9 mouse cellular contexts compared by ENCODE assay signal in genomic region chr2:31458989-31459936, GRCm38 (mm10). TPM values are rescaled to one million over a fixed set of nuclear protein-coding genes. Genes with fewer than 3 reads are reported as not detected.
A peak's percentile ranks its signal among the peaks of the same experiment; 100 is the strongest.
DNase-seq lines count a peak whose midpoint lies in the region; ATAC-seq and TF ChIP-seq lines count a peak whose summit lies in the region.
"Had no signal": no experiment of that assay in that cellular context is flagged by ENCODE, and none has a peak within 500 bp of the region (broad histone marks: within the 10 kb centered on the region; RNA-seq: fewer than 3 reads in every experiment).

No protein-coding gene starts in this region.

- 0 out of 2 replicates have a peak, but pooled peaks have one; percentile 16 for ATAC-seq in kidney, embryonic 14.5 days (ENCODE audit: low FRiP score, low TSS enrichment)
- peak; percentile 85 for ATAC-seq in intestine, embryonic 15.5 days
- ATAC-seq in midbrain, postnatal 0 days (ENCODE audit: low FRiP score), result 0 out of 2 replicates have a peak, but pooled peaks have one; percentile 28
- no peak for ATAC-seq in erythroid progenitor cell, adult 5-6 weeks (replicated peaks; ENCODE audit: low FRiP score, poor library complexity, severe bottlenecking)

- no peak overlapping the region for H3K27ac ChIP-seq in kidney, embryonic 14.5 days (ENCODE audit: low read depth, low read length)
- no peak overlapping the region for H3K27ac ChIP-seq in embryonic facial prominence, embryonic 10.5 days (replicated peaks)
- H3K27ac ChIP-seq in intestine, embryonic 15.5 days, result peak overlapping the region; percentile 77
- no peak overlapping the region for H3K27ac ChIP-seq in midbrain, postnatal 0 days (ENCODE audit: low read depth, low read length)

- 42% methylated on average over 16 of the region's 16 CpGs for WGBS in kidney, embryonic 14.5 days
- WGBS in embryonic facial prominence, embryonic 10.5 days, result 41% methylated on average over 16 of the region's 16 CpGs
- WGBS in intestine, embryonic 15.5 days, result 38% methylated on average over 16 of the region's 16 CpGs
- 42% methylated on average over 15 of the region's 16 CpGs for WGBS in midbrain, postnatal 0 days

- peaks cover 19% of the 10 kb centered on the region for H3K27me3 ChIP-seq in kidney, embryonic 14.5 days (ENCODE audit: control insufficient read depth, insufficient read depth, low read length)
- peaks cover 93% of the 10 kb centered on the region for H3K27me3 ChIP-seq in embryonic facial prominence, embryonic 10.5 days (replicated peaks; ENCODE audit: low read depth, poor library complexity, severe bottlenecking)
- H3K27me3 ChIP-seq in intestine, embryonic 15.5 days (replicated peaks), result no peaks in the 10 kb centered on the region
- H3K27me3 ChIP-seq in midbrain, postnatal 0 days (ENCODE audit: insufficient read depth, low read length), result peaks cover 16% of the 10 kb centered on the region

- H3K4me2 ChIP-seq in kidney, embryonic 14.5 days (replicated peaks; ENCODE audit: low read depth, low read length), result peak overlapping the region; percentile 80; the same call in 1 of the 2 replicates
- peak overlapping the region; percentile 92 for H3K4me2 ChIP-seq in intestine, embryonic 15.5 days (replicated peaks)
- peak overlapping the region; percentile 69; the same call in 1 of the 2 replicates for H3K4me2 ChIP-seq in midbrain, postnatal 0 days (ENCODE audit: low read depth, low read length, poor library complexity, severe bottlenecking)

- H3K4me3 ChIP-seq in kidney, embryonic 14.5 days (ENCODE audit: low read length), result peak overlapping the region; percentile 41; the same call in 1 of the 2 replicates
- H3K4me3 ChIP-seq in embryonic facial prominence, embryonic 10.5 days, result peak overlapping the region; percentile 62
- H3K4me3 ChIP-seq in intestine, embryonic 15.5 days (replicated peaks), result peak overlapping the region; percentile 44
- H3K4me3 ChIP-seq in midbrain, postnatal 0 days (ENCODE audit: low read depth, low read length), result peak overlapping the region; percentile 38; the same call in 1 of the 2 replicates

- H3K9me3 ChIP-seq in kidney, embryonic 14.5 days (ENCODE audit: control insufficient read depth, low read length), result no peaks in the 10 kb centered on the region
- H3K9me3 ChIP-seq in embryonic facial prominence, embryonic 10.5 days, result no peaks in the 10 kb centered on the region
- H3K9me3 ChIP-seq in intestine, embryonic 15.5 days, result no peaks in the 10 kb centered on the region
- no peaks in the 10 kb centered on the region for H3K9me3 ChIP-seq in midbrain, postnatal 0 days (ENCODE audit: low read length)

- H3K4me1 ChIP-seq in kidney, embryonic 14.5 days (ENCODE audit: control insufficient read depth, insufficient read depth, low read length), result peaks cover 10% of the 10 kb centered on the region; the same call in 1 of the 2 replicates
- H3K4me1 ChIP-seq in embryonic facial prominence, embryonic 10.5 days, result peaks cover 33% of the 10 kb centered on the region
- H3K4me1 ChIP-seq in intestine, embryonic 15.5 days (replicated peaks), result peaks cover 32% of the 10 kb centered on the region
- H3K4me1 ChIP-seq in midbrain, postnatal 0 days (ENCODE audit: insufficient read depth, low read length), result peaks cover 4% of the 10 kb centered on the region; the same call in 1 of the 2 replicates

- H3K36me3 ChIP-seq in kidney, embryonic 14.5 days (ENCODE audit: control insufficient read depth, insufficient read depth, low read length), result no peaks in the 10 kb centered on the region
- no peaks in the 10 kb centered on the region for H3K36me3 ChIP-seq in embryonic facial prominence, embryonic 10.5 days (replicated peaks)
- no peaks in the 10 kb centered on the region for H3K36me3 ChIP-seq in intestine, embryonic 15.5 days
- no peaks in the 10 kb centered on the region for H3K36me3 ChIP-seq in midbrain, postnatal 0 days (ENCODE audit: insufficient read depth, low read length)

- DNase-seq in kidney, postnatal 10 days, result no peak
- DNase-seq in embryonic facial prominence, embryonic 10.5 days (ENCODE audit: low spot score), result no peak
- no peak for DNase-seq in midbrain, postnatal 0 days (ENCODE audit: low spot score)
- no peak for DNase-seq in gastrocnemius, adult 8-10 months (ENCODE audit: low spot score in 2 of 2)
- DNase-seq in frontal cortex, postnatal 25 days (ENCODE audit: low spot score in 2 of 2), result no peak
- DNase-seq: heart, postnatal 36 days had no signal

- no peak overlapping the region for H3K9ac ChIP-seq in kidney, embryonic 14.5 days (ENCODE audit: low read depth, low read length)
- peak overlapping the region; percentile 58; the same call in 1 of the 2 replicates for H3K9ac ChIP-seq in intestine, embryonic 15.5 days
- 0 out of 2 replicates have a peak overlapping the region, but pooled peaks have one; percentile 60 for H3K9ac ChIP-seq in midbrain, postnatal 0 days (replicated peaks; ENCODE audit: low read length, poor library complexity, severe bottlenecking)

- no peak for TF ChIP-seq CTCF in midbrain, postnatal 0 days (IDR thresholded peaks at IDR 0.05)

RNA-seq across cellular contexts. Expression of gene Ass1, which starts 10.7 kb away (rescaled TPM):
- 13.8 and 20.3 TPM in 2 replicates for polyA plus RNA-seq in kidney, embryonic 14.5 days (2014; fragmentation: Nextera tagmentation; extraction: Ambion mirVana)
- 13.0 and 16.1 TPM in 2 replicates for polyA plus RNA-seq in embryonic facial prominence, embryonic 10.5 days (2016; fragmentation: Nextera tagmentation; extraction: Ambion mirVana)
- polyA plus RNA-seq in intestine, embryonic 15.5 days (2015; fragmentation: Nextera tagmentation; extraction: Ambion mirVana), result 176 and 244 TPM in 2 replicates
- total RNA-seq in midbrain, postnatal 0 days (2014; rRNA removed), result 17.4 and 24.9 TPM in 2 replicates
- polyA plus RNA-seq in midbrain, postnatal 0 days (2015; fragmentation: Nextera tagmentation; extraction: Ambion mirVana), result 26.4 and 30.3 TPM in 2 replicates
- total RNA-seq in gastrocnemius, adult 8-10 months (2022), result 1 to 10 TPM; 2.4 to 4.4 (median 3.3) TPM
- 5.0 and 15.1 TPM in 2 replicates for total RNA-seq in erythroid progenitor cell, adult 5-6 weeks (2015; ENCODE audit: low replicate concordance)
- total RNA-seq in erythroid progenitor cell, adult 5-6 weeks (2017; ENCODE audit: low replicate concordance), result 3.9 and 6.1 TPM in 2 replicates
